Mouse (Mus musculus): ENCODE measurements around the gene 4921517D22Rik. TPM values are rescaled to one million over a fixed set of nuclear protein-coding genes. Genes with fewer than 3 reads are reported as not detected.

4921517D22Rik gene
- polyA plus RNA-seq, 1 experiment = not detected

DNA sequence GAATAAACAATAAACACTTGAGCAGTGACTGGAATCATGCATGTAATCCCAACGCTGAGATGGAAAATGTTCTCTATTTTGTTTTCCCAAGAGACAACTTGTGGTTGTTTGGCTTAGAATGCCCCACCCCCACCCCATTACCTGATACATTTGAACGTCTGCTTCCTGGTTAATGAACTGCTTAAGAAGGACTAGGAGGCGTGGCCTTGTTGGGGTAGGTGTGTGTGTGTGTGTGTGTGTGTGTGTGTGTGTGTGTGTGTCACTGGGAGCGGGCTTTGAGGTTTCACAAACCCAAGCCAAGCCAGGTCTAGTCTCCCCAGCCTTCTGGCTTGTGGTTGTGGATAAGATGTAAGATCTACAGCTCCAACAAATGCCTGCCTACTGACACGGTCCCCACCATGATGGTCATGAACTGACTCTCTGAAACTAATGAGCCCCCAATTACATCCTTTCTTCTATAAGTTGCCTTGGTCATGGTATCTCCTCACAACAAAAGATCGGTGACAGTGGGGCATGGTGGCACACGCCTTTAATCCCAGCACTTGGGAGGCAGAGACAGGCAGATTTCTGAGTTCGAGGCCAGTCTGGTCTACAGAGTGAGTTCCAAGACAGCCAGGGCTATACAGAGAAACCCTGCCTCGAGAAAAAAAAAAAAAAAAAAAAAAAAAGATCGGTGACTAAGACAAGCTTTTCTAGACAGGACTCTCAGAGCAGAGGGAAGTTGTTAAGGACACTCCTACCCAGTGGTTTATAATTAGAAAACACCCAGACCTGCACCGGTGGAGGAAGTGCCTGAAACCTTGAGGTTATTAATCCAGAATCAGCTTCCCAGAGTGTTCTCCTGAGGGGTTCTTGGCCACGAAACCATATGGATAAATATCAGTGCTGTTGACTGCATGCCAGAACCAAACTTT is 17.3 kb downstream of the 4921517D22Rik start:
- H3K4me2 ChIP-seq (ENCODE audit: low read depth) = no peak overlapping the region
- no peaks in the 10 kb centered on the region for H3K36me3 ChIP-seq (ENCODE audit: control insufficient read depth, insufficient read depth)
- H3K79me2 ChIP-seq (ENCODE audit: control insufficient read depth, insufficient read depth) = no peaks in the 10 kb centered on the region
- TF ChIP-seq USF1 (IDR thresholded peaks at IDR 0.05; ENCODE audit: low read depth) (no peak), MYOD1 (IDR thresholded peaks at IDR 0.05; ENCODE audit: control insufficient read depth in 1 of 3, insufficient read length in 2 of 3, low read depth in 2 of 3) (no peak), MAX (IDR thresholded peaks at IDR 0.05; ENCODE audit: low read depth) (no peak), CEBPB (IDR thresholded peaks at IDR 0.05; ENCODE audit: insufficient read depth, poor library complexity, severe bottlenecking) (no peak), REST (IDR thresholded peaks at IDR 0.05; ENCODE audit: insufficient read depth, insufficient read length) (no peak), SRF (IDR thresholded peaks at IDR 0.05; ENCODE audit: control insufficient read depth, insufficient read length, low read depth) (no peak), TCF12 (IDR thresholded peaks at IDR 0.05; ENCODE audit: insufficient read depth, poor library complexity, severe bottlenecking) (no peak), E2F4 (IDR thresholded peaks at IDR 0.05; ENCODE audit: insufficient read depth) (no peak), POLR2A (IDR thresholded peaks at IDR 0.05; ENCODE audit: insufficient read length, low read depth) (no peak), MYOG (IDR thresholded peaks at IDR 0.05; ENCODE audit: control insufficient read depth in 1 of 3, insufficient read depth in 1 of 3, insufficient read length in 2 of 3, low read depth in 2 of 3) (no peak), TCF3 (IDR thresholded peaks at IDR 0.05; ENCODE audit: insufficient read length, low read depth) (no peak), POLR2AphosphoS2 (IDR thresholded peaks at IDR 0.05; ENCODE audit: insufficient read length, low read depth) (no peak)
- no peaks in the 10 kb centered on the region for H3K27me3 ChIP-seq (ENCODE audit: control insufficient read depth, insufficient read depth, insufficient read length)
- H3ac ChIP-seq (ENCODE audit: control insufficient read depth, insufficient read length) = no peak overlapping the region
- peak overlapping the region; percentile 40 for H3K4me3 ChIP-seq

DNA sequence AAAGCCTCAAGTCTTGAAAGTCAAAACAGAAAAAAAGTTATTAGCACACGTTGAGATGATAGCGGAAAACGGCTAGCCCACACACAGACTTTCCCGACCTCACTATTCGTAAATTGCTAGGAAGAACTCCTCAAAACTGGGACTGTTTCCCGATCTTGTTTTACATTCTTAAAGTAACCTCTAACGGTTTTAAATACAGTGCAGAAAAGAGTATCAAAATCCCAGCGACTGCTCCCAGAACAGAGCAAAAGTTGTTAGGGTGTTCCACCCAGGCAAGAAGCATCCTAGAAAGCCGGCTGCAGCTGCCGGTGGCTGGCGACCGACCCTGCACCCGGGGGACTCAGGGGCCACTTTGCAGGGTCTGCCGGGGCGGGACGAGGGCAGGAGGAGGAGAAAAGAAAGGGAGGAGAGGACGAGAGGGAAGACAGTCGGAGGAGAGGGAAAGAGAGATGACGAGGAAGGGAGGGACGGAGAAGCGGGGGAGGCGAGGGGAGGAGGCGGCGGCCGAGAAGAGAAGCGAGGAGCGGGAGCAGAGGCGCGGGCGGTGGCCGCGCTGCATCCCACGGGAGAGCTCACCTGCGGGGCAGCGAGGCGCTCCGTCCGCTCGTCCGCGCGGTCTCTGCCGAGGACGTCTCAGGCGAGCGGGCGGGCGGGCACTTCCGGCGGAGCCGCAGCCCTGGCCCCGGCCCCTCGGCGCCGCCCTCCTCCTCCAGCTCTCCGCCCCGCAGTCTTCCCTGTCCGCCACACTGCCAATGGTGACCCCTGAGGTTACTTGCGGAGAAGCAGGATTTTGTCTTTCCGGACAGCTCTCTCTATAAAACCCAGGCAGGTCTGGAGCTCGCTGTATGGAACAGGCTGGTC is 18.5 kb downstream of the 4921517D22Rik start, which contains the start of gene Golm1:
Gene Golm1 (minus strand): TSS at position 661 of the 861 bp plus-strand sequence.
- TF ChIP-seq MYOG (IDR thresholded peaks at IDR 0.05; ENCODE audit: control insufficient read depth in 1 of 3, insufficient read depth in 1 of 3, insufficient read length in 2 of 3, low read depth in 2 of 3) (no peak), TCF3 (IDR thresholded peaks at IDR 0.05; ENCODE audit: insufficient read length, low read depth) (no peak), POLR2AphosphoS2 (IDR thresholded peaks at IDR 0.05; ENCODE audit: insufficient read length, low read depth) (peak; percentile 74), POLR2A (IDR thresholded peaks at IDR 0.05; ENCODE audit: insufficient read length, low read depth) (peak; percentile 84)
- H3K79me2 ChIP-seq (ENCODE audit: control insufficient read depth, insufficient read depth) = no peaks in the 10 kb centered on the region
- H3K27me3 ChIP-seq (ENCODE audit: control insufficient read depth, insufficient read depth, insufficient read length) = no peaks in the 10 kb centered on the region
- H3K4me2 ChIP-seq (ENCODE audit: low read depth) = peak within 1 kb of the TSS; percentile 76
- no peaks in the 10 kb centered on the region for H3K36me3 ChIP-seq (ENCODE audit: control insufficient read depth, insufficient read depth)
- peak within 1 kb of the TSS; percentile 47 for H3ac ChIP-seq (ENCODE audit: control insufficient read depth, insufficient read length)
- H3K4me3 ChIP-seq = peak within 1 kb of the TSS; percentile 40

DNA sequence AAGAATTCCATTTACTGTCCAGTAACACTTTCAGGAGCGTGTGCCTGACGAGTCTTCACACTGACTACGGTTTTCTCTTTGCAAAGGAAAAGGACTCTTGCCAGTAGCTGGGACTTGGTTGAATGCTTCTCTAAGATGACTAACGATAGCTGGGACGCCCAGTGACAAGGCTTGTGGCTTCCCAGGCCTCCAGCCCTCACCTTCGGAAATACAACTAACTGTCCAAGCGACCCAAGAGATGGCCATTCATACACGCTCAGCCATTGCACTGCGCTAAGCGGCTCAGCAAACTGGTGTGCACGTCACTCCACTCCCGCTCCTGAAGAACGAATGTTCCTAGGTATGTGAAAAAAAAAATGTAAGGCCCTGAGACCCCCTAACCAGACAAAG is 19.2 kb downstream of the 4921517D22Rik start:
- peak overlapping the region; percentile 40 for H3K4me3 ChIP-seq
- TF ChIP-seq REST (IDR thresholded peaks at IDR 0.05; ENCODE audit: insufficient read depth, insufficient read length) = no peak
- TF ChIP-seq MYOD1 (IDR thresholded peaks at IDR 0.05; ENCODE audit: control insufficient read depth in 1 of 3, insufficient read length in 2 of 3, low read depth in 2 of 3) = no peak
- TF ChIP-seq MYOG (IDR thresholded peaks at IDR 0.05; ENCODE audit: control insufficient read depth in 1 of 3, insufficient read depth in 1 of 3, insufficient read length in 2 of 3, low read depth in 2 of 3) = no peak
- TF ChIP-seq POLR2AphosphoS2 (IDR thresholded peaks at IDR 0.05; ENCODE audit: insufficient read length, low read depth) = no peak
- no peak for TF ChIP-seq CEBPB (IDR thresholded peaks at IDR 0.05; ENCODE audit: insufficient read depth, poor library complexity, severe bottlenecking)
- no peak for TF ChIP-seq SRF (IDR thresholded peaks at IDR 0.05; ENCODE audit: control insufficient read depth, insufficient read length, low read depth)
- TF ChIP-seq POLR2A (IDR thresholded peaks at IDR 0.05; ENCODE audit: insufficient read length, low read depth) = no peak
- H3K4me2 ChIP-seq (ENCODE audit: low read depth) = peak overlapping the region; percentile 76
- H3ac ChIP-seq (ENCODE audit: control insufficient read depth, insufficient read length) = peak overlapping the region; percentile 47
- H3K79me2 ChIP-seq (ENCODE audit: control insufficient read depth, insufficient read depth) = no peaks in the 10 kb centered on the region
- no peaks in the 10 kb centered on the region for H3K36me3 ChIP-seq (ENCODE audit: control insufficient read depth, insufficient read depth)
- H3K27me3 ChIP-seq (ENCODE audit: control insufficient read depth, insufficient read depth, insufficient read length) = no peaks in the 10 kb centered on the region

DNA sequence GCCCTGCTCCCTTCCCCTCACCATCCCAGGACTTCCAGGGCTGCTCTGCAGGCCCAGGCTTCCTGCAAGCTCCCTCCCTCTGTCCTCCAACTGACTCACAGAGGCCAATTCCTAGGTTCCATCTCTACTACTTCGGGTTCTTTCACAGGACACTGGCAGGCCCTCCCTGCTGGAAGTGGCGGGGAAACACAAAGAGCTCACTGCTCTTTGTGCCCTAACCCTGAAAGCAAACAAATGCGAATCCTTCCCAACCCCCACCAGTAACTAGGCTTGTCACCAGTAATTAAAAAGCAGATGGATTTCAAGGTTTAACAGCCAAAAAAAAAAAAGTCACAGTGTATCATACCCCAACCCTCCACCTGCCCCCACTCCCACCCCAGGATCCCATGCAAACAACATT is 19.7 kb downstream of the 4921517D22Rik start:
- no peaks in the 10 kb centered on the region for H3K79me2 ChIP-seq (ENCODE audit: control insufficient read depth, insufficient read depth)
- H3K4me3 ChIP-seq = peak overlapping the region; percentile 40
- TF ChIP-seq REST (IDR thresholded peaks at IDR 0.05; ENCODE audit: insufficient read depth, insufficient read length) = no peak
- TF ChIP-seq MAX (IDR thresholded peaks at IDR 0.05; ENCODE audit: low read depth) = no peak
- TF ChIP-seq USF1 (IDR thresholded peaks at IDR 0.05; ENCODE audit: low read depth) = no peak
- TF ChIP-seq MYOD1 (IDR thresholded peaks at IDR 0.05; ENCODE audit: control insufficient read depth in 1 of 3, insufficient read length in 2 of 3, low read depth in 2 of 3) = no peak
- no peak for TF ChIP-seq POLR2A (IDR thresholded peaks at IDR 0.05; ENCODE audit: insufficient read length, low read depth)
- TF ChIP-seq SRF (IDR thresholded peaks at IDR 0.05; ENCODE audit: control insufficient read depth, insufficient read length, low read depth) = no peak
- TF ChIP-seq MYOG (IDR thresholded peaks at IDR 0.05; ENCODE audit: control insufficient read depth in 1 of 3, insufficient read depth in 1 of 3, insufficient read length in 2 of 3, low read depth in 2 of 3) = no peak
- H3K4me2 ChIP-seq (ENCODE audit: low read depth) = peak overlapping the region; percentile 76
- no peak overlapping the region for H3ac ChIP-seq (ENCODE audit: control insufficient read depth, insufficient read length)
- no peaks in the 10 kb centered on the region for H3K36me3 ChIP-seq (ENCODE audit: control insufficient read depth, insufficient read depth)
- no peaks in the 10 kb centered on the region for H3K27me3 ChIP-seq (ENCODE audit: control insufficient read depth, insufficient read depth, insufficient read length)

Measured in myocyte (in vitro differentiated cells).